Mouse (Mus musculus) erythroid progenitor cell, adult 5-6 weeks (primary cell): ENCODE results near the gene Lcp1. TPM values are rescaled to one million over a fixed set of nuclear protein-coding genes. Genes with fewer than 3 reads are reported as not detected.
"Not testable (repeated sequence)": the region's sequence is repeated elsewhere in the genome, so short reads cannot be mapped to it uniquely, and the experiment has no call there.

ENCODE experiments used
- ATAC-seq: replicated peaks from 2 replicates; pipeline ENCODE4 v1.8.0; 2016; ENCODE audit warnings: moderate number of reproducible peaks, mild to moderate bottlenecking, moderate TSS enrichment, inconsistent platforms; ENCODE audit not compliant: poor library complexity, low FRiP score, severe bottlenecking
- total RNA-seq, 2 experiments: library from RNA; stranded (forward) in 1 of 2; stranded (reverse) in 1 of 2; fragments of 150-400 nt in 1 of 2; fragments of 186-747, 209-891 nt in 1 of 2; gene quantifications; 2 replicates each; pipeline versions ENCODE4 v1.2.3 to v1.2.4; 2015 to 2017; ENCODE audit warnings: low replicate concordance in 2 of 2

Lcp1 gene
- total RNA-seq (2015; ENCODE audit: low replicate concordance) (176 and 202 TPM in 2 replicates), total RNA-seq (2017; ENCODE audit: low replicate concordance) (63.5 and 70.4 TPM in 2 replicates)

DNA sequence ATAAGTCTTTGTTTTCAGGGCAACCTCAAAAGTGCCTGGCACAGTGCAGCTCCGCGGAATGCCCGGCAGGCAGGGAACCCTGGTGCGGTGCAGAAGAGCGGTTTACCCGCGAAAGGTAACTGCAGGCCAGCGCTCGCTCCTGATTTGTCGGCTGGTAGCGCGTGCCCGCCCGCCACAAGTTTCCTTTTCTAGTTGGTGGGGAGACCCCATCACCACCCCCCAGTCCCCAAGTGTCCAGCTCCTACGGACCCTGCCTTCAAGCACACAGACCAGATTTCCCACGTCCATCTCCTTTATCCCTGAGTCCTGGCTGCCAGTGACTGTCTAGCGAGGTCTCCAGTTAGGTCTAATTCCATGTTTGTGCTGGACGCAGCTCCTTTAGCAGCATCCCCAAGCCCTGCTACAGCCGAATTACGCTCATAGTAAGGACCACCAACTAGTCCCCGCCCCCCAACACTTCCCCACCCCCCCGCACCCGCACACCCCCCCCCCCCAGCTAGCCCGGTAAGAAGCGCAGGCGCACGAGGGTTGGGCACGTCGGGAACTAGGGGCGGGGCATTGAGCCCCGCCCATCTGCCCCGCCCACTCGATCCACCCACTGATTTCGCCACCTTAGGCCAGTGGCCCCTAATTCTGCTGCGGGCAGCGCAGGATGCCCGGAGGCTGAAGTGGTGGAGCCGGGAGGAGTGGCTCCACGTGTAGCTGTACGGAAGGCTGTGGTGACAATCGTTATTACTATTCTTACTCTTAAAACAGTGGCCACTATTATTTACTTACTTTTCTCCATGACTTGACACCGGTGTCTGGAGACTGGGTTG lies at the start of gene Lcp1, which contains the start of gene Lrrc63:
Lcp1 (plus strand) TSS at position 601 of the 818 bp plus-strand sequence.
Lrrc63 (minus strand) TSS at position 381 of the 818 bp plus-strand sequence.
- ATAC-seq = peak; percentile 97

- ATAC-seq = no peak
Measured at GRCm38 (mm10) chr14:75102956-75103355, 27.9 kb upstream of the Lcp1 start.

DNA sequence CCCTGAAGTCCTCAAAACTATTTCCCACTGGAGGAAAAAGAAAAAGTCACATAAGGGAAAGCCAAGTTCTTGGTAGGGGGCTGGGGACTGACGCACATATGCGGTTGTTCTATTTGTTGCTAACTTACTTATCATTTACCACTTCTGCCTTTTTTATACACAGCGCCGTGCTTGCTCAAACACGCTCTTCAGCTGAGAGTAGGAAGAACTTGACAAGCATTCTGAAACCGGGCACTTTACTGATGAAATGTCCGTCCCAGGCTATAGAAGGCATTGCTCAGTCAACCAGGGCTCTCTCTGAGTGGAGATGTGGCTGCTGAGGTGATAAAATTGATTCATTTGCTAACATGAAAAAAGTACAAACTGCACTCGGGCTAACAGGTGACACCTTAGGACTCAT lies 9.2 kb upstream of the Lcp1 start:
- no peak for ATAC-seq

DNA sequence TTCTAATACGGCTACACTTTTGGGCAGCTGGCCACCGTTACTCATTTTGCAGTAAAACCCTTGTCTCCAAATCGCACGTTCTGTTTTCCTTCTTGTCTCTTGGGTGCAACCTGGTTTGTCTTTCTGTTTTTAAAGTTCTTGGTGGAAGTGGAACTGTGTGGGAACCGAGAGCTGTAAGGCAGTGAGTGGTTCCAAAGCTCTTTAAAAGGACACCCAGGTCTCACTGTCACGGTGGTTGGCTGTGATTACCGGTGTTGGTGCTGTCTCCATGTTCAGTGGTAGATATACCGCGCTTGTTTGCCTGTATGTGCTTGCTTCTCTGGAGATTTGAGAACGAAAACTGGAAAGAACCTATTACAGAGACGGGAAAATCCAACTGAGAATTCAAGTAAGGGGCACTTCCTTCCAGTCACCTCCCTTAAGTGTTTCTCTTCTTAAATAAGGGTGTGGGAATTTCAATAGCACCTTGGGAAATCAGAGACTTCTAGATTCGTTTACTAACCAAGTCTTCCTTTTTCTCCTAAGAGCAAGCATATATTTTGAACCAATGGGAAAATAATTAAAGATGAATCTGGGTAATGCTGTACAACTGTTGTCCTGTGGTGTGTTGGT lies 529 bp downstream of the Lcp1 start:
- peak; percentile 17; the same call in 1 of the 2 replicates for ATAC-seq

GRCm38 (mm10) chr14:75136119-75136966 lies 5.4 kb downstream of the Lcp1 start:
- no peak for ATAC-seq

DNA sequence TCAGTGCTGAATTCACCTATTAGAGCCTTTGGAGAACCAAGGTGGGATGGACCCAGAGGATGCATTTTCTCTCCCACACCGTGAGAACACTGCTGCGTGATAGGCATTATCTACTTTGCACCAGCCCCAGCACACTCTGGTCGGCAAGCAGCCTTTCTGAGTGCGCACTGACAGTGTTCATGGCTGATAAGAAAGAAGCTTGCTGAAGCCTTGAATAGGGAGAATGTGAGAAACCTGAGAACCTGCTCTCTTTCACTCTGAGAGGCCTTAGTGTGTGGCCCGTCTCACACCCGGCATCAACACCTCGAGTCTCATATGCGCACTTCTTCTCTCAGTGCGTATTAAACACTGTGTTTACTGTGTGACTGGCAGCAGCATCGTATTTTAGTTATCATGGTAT lies 7.6 kb downstream of the Lcp1 start:
- peak; percentile 93 for ATAC-seq

GRCm38 (mm10) chr14:75139225-75139624 lies 8.3 kb downstream of the Lcp1 start:
- ATAC-seq = peak; percentile 67

DNA sequence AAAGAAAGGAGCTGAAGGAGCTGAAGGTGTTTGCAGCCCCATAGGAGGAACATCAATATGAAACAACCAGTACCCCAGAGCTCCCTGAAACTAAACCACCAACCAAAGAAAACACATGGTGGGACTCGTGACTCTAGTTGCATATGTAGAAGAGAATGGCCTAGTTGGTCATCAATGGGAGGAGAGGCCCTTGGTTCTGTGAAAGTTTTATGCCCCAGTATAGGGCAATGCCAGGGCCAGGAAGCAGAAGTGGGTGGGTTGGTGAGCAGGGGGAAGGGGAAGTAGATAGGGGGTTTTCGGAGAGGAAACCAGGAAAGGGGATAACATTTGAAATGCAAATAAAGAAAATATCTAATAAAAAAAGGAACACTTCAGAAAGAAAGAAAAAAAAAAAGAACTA lies 16.8 kb downstream of the Lcp1 start:
- not testable (repeated sequence) for ATAC-seq

DNA sequence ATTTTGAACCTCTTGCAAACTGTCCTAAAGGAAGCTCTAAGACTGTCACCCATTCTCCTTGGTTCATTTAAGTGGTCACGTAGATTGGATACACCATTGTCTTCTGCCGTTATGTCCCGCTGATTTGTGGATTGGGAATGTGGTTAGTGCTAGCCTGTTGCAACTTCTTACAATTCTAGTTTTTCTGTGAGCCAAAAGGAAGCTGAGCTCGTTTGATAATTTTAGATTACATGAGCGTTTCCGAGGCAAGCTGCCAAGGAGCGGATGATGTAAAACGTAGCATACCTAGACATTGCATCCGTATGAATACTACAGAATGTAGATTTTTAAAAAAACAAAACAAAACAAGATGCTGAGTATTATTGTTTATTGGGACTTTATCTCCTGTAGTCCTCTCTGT lies 17.3 kb downstream of the Lcp1 start:
- ATAC-seq = no peak

DNA sequence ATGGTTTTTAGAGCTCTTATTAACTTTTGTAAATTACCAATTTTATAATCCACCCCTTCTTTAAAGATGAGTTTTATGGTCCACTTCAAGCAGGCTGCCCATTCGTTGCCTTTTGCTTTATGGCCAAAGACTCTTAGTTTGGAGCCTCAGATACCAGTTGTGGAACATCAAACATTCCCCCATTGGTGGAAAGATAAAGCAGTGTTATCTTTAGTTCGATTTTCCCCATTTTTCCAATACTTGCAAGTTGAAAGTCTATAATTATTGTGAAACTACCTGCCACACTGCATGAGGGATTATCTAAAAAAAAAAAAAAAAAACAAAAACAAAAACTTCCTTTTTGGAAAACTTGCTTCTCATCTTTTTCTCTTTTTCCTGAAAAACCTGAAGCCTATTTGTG lies 19.8 kb downstream of the Lcp1 start:
- no peak for ATAC-seq

GRCm38 (mm10) chr14:75151146-75151545 lies 20.2 kb downstream of the Lcp1 start:
- ATAC-seq = no peak

- ATAC-seq = no peak
Measured at GRCm38 (mm10) chr14:75154481-75154880, 23.6 kb downstream of the Lcp1 start.

GRCm38 (mm10) chr14:75159375-75159774 lies 28.5 kb downstream of the Lcp1 start:
- no peak for ATAC-seq

DNA sequence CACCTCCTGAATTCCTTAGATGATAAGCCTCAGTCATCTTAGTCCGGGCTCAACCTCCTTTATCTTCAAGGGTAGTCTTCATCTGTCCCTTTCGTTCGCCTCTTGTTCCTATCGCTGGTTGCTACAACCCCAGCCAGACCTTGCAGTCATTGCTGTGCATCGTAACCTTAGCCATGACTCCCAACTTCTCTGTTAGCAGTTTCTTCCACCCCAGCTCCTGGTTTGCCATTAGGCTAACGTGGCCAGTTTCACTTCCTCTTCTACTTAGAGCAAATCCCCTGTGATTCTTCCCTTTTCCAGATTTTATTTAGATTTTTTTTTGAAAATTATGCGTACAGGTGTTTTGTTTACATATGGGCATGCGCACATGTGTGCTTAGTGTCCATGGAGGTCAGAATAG lies 33.0 kb downstream of the Lcp1 start:
- ATAC-seq = no peak

GRCm38 (mm10) chr14:75164345-75164744 lies 33.4 kb downstream of the Lcp1 start:
- ATAC-seq = no peak

DNA sequence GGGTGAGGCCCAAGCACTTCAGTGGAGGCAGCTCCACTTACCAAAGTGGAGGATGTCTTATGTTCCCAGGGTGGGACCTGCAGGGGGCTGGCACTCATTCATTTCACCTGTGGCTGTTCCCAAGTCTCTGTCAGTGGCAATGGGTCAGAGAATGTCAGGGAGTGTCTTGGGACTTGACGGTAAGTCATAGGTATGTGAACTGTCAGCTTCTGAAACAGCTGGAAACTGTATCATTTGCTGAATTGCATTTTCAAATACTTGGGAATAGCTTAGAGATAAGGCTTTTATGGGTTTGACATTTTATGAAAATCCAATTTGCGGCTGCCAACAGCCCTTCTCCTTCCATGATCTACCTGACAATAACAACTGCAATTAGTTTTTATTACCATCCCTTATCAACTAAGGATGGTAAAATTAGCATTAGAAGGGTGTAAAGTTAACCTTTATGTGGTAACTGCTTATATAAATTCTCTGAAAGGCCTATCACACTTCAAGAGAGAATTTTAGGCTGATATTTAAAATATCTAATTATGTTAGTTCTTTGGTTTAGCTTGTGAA lies 34.8 kb downstream of the Lcp1 start:
- ATAC-seq = no peak

DNA sequence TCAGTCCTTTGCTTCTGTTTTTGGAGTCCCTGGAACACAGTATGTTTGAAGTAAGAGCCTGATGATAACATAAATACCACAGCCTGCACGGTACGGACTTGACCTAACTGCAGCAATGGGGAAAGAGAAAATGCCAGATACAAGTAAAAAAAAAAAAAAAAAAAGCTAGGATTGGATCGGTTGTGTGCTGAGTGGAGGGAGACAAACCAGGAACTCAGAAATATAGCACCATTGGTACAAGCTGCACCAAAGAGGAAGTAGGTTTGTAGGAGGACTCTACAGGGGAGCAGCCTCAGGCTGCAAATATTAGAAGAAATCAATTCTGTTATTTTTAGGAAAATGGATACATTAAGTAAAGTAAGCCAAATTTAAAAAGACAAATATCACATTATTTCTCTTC lies 37.6 kb downstream of the Lcp1 start:
- no peak for ATAC-seq

DNA sequence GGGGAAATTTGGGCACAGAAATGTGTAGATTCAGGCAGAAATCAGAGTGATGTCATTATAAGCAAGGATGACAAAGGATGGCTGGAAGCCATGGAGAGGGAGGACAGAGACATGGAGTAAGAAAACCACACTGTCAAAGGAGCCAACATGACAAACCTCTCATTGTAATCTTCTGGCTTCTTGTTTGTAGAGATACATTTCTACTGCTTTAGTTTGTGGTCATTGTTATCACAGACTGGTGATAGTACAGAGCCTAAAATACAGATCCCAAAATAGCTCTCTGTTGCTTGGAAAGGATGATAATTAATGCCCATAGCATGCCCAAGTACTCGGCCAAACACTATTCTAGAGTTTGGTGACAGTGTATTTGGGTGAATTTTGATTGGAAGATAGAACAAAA lies 39.6 kb downstream of the Lcp1 start:
- ATAC-seq = no peak

- no peak for ATAC-seq
Measured at GRCm38 (mm10) chr14:75174296-75174695, 43.4 kb downstream of the Lcp1 start.
